Mouse (Mus musculus) urinary bladder, postnatal 25 days (tissue): ENCODE measurements around the gene Rpa1.
"Not testable (repeated sequence)": the region's sequence is repeated elsewhere in the genome, so short reads cannot be mapped to it uniquely, and the experiment has no call there.

Experiments used
- DNase-seq: peaks from one replicate; pipeline ENCODE4 v3.0.0; 2022; ENCODE audit warnings: low spot score

Rpa1 gene

DNA sequence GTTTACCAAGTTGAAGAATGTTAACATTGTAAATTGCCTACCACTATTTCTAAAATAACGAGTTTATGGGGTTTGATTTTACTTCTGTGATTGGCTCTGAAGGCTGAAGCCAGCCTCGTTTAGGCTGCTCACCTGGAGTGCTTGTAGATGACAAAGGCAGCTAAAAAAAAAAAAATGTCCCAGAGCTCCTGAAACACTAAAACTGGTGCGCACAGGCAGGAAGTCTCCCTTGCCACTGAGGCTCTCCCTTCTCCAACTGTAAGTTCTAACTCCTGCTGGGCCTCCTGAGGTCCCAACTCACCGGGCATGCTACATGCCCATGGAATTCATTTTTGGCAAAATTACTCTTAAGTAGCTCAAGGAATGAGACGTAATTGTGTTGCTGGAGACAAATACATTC is 28.9 kb downstream of the Rpa1 start:
- no peak for DNase-seq

GRCm38 (mm10) chr11:75318351-75319221 is 29.5 kb downstream of the Rpa1 start:
- DNase-seq = no peak

DNA sequence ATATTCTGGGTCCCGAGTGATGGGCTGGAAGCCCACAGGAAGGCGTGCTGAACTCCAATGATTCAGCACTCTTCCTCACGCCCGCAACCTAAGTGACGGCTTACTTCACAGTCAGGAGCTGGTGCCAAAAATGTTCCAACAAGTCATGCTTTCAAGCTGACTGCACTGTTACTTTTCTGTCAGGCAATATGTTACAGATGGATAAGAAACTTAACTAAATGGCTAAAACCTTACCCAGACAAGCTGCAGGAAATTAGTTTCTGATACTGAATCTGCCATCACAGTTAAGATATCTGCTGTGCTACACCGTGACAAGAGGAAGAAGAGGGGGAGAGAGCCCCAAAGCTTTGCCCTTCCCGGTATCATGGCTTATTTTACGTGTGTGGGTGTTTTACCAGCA is 34.3 kb downstream of the Rpa1 start:
- no peak for DNase-seq

GRCm38 (mm10) chr11:75311751-75312150 is 36.4 kb downstream of the Rpa1 start:
- DNase-seq = no peak

GRCm38 (mm10) chr11:75310813-75311212 is 37.3 kb downstream of the Rpa1 start:
- DNase-seq = no peak

DNA sequence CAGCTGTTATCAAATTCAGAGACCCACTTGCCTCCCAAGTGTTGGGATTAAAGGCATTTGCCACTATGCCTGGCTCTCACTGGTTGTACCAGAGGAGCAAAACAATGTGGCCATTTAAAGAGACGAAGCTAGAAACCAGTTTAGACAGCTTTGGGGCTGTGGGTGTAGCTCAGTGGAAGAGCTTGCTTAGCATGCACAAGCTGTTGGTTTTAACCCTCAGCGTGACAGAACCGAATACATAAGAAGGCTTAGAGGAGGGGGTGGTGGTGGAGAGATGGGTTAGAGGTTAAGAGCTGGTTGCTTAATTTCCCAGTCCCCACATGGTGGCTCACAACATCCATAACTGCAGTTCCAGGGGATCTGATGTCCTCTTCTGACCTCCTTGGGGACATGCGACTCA is 39.5 kb downstream of the Rpa1 start:
- no peak for DNase-seq

DNA sequence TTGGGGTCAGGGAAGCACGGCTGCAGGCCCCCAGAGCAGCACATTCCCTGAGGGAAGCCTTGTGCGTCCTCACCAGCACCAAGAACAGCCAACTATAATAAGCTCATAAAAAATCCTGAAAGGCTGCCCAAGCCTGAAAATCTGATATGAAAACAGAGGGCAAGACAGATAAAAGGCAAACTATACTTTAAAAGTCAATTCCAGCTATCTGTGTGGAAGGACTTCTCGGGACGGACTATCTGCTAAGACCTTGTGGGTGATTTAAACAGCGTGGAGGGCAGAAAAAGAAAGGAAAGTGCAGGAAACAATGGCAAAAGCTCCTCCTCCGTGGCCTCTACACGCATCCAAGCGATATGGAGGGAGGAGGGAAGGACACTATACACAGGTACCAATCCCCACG is 43.3 kb downstream of the Rpa1 start:
- DNase-seq = no peak

DNA sequence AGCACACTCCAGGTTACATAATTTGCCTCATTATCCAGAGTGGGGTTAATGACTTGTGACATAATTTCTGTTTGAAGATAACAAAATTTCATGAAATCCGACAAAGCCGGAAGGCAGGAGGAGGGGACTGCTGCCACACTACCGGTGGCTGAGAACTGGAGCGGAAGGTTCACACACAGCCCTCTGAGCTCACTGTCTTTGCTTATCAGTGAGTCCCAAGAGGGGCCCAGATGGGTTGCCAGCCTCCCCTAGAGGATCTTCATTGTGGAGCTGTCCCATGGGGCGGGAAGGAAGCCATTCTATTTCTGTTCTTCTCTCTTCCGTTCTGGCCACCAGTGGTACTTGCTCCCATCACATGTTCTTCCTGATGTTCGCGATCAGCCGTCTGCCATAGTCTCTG is 47.2 kb downstream of the Rpa1 start:
- no peak for DNase-seq

DNA sequence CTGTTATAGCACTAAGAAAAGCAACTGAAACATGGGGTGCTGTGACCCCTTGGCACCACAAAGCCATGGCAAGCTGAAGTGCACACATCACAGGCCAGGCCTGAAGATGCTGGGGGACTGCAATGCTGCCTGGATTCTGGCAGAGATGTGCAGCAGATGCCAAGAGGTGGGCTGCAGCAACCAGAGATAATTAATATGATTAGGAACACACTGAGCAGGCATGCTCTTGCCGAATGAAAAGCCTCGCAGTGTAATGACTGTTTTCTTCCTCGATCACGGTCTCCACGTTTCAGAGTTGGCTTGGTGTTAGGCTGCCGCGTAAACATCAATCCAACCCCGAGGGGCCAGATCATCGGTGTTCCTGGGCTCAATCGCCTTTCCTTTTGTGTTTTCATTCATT is 48.3 kb downstream of the Rpa1 start:
- no peak for DNase-seq

GRCm38 (mm10) chr11:75298491-75298890 is 49.6 kb downstream of the Rpa1 start:
- DNase-seq = no peak

DNA sequence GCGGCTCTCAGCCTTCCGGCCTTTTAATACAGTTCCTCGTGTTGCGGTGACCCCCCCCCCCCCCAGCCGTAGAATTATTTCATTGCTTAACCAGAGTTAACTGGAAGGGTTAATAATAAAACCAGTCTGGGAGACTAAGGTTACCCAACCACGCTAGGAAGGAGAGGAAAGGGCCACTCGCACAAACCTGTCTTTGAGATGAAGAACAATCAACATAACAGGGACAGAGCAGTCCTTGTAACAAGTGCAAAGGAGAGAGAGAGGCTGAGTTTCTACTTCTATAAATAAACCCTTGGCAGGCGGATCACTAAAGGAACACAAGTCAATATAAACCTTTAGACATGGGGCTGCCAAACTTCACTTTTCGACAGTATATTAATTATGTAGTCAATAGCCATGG is 50.5 kb downstream of the Rpa1 start:
- no peak for DNase-seq

DNA sequence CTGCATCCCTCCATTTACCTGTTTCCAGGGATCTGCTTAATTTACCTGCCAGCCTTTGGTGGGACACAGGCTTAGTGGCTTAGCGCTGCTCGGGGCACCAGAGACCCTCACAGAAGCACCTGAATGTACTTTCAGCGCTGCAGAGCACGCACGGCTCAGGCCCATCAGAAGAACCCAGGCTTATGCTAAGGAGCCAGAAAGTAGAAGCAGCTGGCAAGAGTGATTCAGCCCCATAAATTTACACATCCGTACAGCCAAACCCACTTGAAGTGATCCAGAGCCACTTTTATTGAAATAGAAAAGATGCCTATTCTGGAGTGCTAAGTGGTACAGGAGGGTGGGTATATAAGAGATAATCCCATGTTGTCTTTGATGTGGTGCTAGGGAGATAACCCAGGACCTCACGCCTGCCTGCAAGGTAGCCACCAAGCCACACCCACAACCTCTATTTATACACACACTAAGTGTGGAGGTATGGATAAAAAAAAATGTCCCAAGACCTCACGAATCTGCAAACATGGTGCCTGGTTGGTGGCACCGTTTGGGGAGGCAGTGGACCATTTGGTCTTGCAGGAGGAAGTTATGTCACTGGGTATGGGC is 51.6 kb downstream of the Rpa1 start:
- DNase-seq = no peak

DNA sequence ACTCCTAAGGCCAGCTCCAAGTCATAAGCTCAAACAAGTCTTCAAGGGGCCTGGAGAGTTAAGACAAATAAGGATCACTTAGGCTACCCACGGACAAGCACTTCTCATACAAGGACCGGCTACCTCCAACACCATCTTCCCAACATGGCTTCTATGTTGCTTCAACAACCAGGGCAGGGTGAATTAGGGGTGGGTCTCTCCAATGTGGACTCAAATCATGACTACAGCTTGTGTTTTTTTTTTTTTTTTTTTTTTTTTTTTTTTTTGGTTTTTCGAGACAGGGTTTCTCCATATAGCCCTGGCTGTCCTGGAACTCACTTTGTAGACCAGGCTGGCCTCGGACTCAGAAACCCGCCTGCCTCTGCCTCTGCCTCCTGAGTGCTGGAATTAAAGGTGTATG is 52.6 kb downstream of the Rpa1 start:
- not testable (repeated sequence) for DNase-seq

DNA sequence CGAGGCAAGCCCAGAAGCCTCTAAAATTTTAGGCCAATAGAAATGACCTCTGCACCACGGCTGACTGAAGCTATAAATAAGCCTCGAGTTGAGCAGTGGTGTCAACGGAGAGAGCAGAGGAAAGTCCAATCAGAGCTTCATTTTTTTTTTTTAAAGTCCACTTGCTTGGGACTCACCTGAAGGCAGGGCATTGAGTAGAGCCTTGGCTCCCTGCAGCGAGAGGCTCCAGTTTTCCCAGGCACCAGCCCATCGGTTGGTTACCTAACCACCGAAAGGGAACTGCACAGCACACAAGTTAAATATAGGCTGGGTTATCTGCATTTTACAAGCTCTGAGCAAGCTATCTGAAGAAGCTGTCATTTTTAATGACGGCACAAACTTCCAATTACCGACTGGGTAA is 53.3 kb downstream of the Rpa1 start:
- no peak for DNase-seq

- no peak for DNase-seq
Observed at GRCm38 (mm10) chr11:75293852-75294361, 54.2 kb downstream of the Rpa1 start.

DNA sequence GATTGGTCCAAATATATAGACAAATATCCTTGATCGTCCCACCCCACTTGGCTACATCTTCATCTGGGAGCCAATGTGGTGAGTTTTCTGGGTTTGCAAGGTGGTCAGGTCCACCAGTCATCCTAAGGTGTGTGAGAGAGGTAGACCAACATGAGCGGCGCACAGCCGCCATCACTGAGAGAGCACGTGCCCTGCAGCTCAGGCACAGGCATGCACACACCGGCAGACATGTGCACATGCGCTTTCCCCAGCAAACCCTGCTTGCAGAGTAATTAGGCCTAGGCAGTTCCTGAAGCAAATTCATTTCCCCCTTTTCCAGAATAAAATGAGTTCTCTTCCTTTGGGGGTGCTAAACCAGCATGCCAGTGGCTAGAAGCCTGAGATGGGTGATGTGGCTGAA is 55.8 kb downstream of the Rpa1 start:
- DNase-seq = no peak

DNA sequence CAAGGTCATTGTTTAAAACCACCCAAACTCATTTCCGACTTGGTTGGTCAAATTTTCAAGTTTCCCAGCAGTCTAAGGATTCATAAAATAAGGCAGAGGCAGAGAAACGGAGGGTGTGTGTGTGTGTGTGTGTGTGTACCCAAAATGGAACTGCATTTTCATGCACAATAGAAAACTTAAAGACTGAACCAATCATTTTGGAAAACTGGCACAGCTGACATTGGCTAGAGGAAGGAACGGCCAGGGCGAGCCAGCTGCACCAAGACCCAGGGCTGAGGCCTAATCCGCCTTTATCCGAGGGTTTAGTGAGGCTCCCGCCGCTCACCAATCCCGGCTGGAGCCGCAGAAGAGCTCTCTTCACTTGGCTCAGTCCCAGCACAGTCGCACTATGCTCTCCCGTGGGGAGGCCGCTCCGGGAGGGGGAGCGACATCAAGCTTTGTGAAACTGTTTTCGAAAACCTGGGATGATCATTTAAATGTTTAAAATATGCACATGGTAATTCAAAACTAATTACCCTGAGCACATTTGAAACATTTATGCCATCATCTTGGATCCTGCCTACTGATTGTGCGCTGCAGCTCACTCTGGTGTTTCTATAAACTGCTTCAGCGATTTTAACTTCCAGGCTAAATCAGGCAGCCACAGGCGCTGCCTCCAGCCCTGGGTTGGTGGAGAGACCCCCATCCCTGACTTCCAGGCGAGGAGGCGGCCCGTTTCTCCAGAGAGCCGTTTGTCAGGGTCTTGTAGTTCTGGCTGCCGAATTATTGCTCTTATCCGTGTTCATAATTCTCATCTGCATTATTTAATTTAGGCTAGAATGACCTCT is 56.5 kb downstream of the Rpa1 start:
- no peak for DNase-seq

- DNase-seq = peak; percentile 87
Observed at GRCm38 (mm10) chr11:75290566-75291271, 57.4 kb downstream of the Rpa1 start.

GRCm38 (mm10) chr11:75289120-75289519 is 59.0 kb downstream of the Rpa1 start:
- DNase-seq = no peak

- no peak for DNase-seq
Observed at GRCm38 (mm10) chr11:75288517-75288916, 59.6 kb downstream of the Rpa1 start.

DNA sequence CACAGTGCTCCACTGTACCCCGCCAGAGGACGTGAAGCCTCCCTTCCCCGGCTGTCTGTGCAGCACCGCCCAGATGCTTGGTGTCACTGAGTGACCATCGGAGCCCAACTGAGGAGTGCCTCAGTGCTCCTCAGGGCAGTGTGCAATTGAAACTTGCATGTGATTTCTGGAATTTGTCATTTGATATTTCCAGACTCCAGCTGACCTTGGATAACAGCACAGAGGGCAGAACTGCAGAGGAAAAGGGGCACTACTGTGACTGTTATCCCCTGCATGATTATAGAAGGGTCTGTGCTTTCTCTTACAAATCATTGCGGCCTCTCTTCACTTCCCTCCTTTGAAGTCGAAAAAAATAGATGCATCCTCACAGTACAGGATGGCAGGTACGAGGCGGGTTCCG is 60.2 kb downstream of the Rpa1 start:
- no peak for DNase-seq

DNA sequence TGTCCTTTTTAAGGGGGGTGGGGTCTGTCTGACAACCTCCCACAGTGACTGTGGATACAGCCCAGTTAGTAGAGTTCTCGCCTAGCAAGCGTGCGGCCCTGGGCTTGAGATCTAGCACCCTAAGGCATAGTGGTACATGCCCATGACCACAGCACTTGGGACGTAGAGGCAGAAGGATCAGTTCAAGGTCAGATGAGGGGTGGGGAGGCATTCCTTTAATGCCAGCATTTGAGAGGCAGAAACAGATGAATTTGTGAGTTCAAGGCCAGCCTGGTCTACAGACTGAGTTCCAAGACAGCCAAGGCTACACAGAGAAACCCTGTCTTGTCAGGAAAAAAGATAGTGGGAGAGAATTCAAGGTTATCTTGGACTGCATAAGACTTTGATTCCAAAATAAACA is 61.3 kb downstream of the Rpa1 start:
- DNase-seq = no peak
